Comparison of ENCODE assay signal across 8 mouse cellular contexts in genomic region chr15:84891658-84892057, GRCm38 (mm10). TPM values are rescaled to one million over a fixed set of nuclear protein-coding genes. Genes with fewer than 3 reads are reported as not detected.
DNase-seq lines count a peak whose midpoint lies in the region; ATAC-seq lines count a peak whose summit lies in the region.

No protein-coding gene starts in this region.

- WGBS in embryonic facial prominence, embryonic 10.5 days: 7% methylated on average over 3 of the region's 3 CpGs
- 3% methylated on average over 3 of the region's 3 CpGs for WGBS in midbrain, embryonic 11.5 days

- ATAC-seq in hematopoietic stem cell, adult 5-6 weeks (replicated peaks in 1 of 2; ENCODE audit: insufficient read depth in 1 of 2, low FRiP score in 2 of 2, low TSS enrichment in 1 of 2, low read depth in 1 of 2, poor library complexity in 2 of 2, severe bottlenecking in 2 of 2): peak; percentile 67 to 69; a peak in 3 of 4 replicates
- peak; percentile 64; the same call in 1 of the 2 replicates for ATAC-seq in midbrain, embryonic 11.5 days (ENCODE audit: low FRiP score)

- 0 out of 2 replicates have a peak, but pooled peaks cover 6% of the 10 kb centered on the region for H3K9me3 ChIP-seq in embryonic facial prominence, embryonic 10.5 days
- no peaks in the 10 kb centered on the region for H3K9me3 ChIP-seq in midbrain, embryonic 11.5 days (ENCODE audit: control insufficient read depth, low read length)

- H3K36me3 ChIP-seq in embryonic facial prominence, embryonic 10.5 days (replicated peaks): no peaks in the 10 kb centered on the region
- no peaks in the 10 kb centered on the region for H3K36me3 ChIP-seq in midbrain, embryonic 11.5 days (ENCODE audit: control insufficient read depth, insufficient read depth, low read length)

- no peak overlapping the region for H3K4me3 ChIP-seq in embryonic facial prominence, embryonic 10.5 days
- no peak overlapping the region for H3K4me3 ChIP-seq in midbrain, embryonic 11.5 days (ENCODE audit: low read depth, low read length)

- H3K9ac ChIP-seq in midbrain, embryonic 11.5 days (ENCODE audit: low read length): no peak overlapping the region

- peaks cover 11% of the 10 kb centered on the region for H3K4me1 ChIP-seq in embryonic facial prominence, embryonic 10.5 days
- peaks cover 2% of the 10 kb centered on the region for H3K4me1 ChIP-seq in midbrain, embryonic 11.5 days (ENCODE audit: control insufficient read depth, insufficient read depth, low read length)

- no peaks in the 10 kb centered on the region for H3K27me3 ChIP-seq in embryonic facial prominence, embryonic 10.5 days (replicated peaks; ENCODE audit: low read depth, poor library complexity, severe bottlenecking)
- no peaks in the 10 kb centered on the region for H3K27me3 ChIP-seq in midbrain, embryonic 11.5 days (ENCODE audit: control insufficient read depth, insufficient read depth, low read length)

- no peak overlapping the region for H3K27ac ChIP-seq in embryonic facial prominence, embryonic 10.5 days (replicated peaks)
- no peak overlapping the region for H3K27ac ChIP-seq in midbrain, embryonic 11.5 days (ENCODE audit: low read depth, low read length)

- no peak overlapping the region for H3K4me2 ChIP-seq in midbrain, embryonic 11.5 days

- peak; percentile 64 for DNase-seq in gastrocnemius, adult 18-20 months (ENCODE audit: low spot score)
- no peak for DNase-seq in gastrocnemius, postnatal 25 days
- peak; percentile 54 for DNase-seq in adrenal gland, postnatal 25 days
- peak; percentile 73 for DNase-seq in embryonic facial prominence, embryonic 10.5 days (ENCODE audit: low spot score)
- DNase-seq in left cerebral cortex, adult 11 months (ENCODE audit: low spot score): peak; percentile 44
- DNase-seq in midbrain, embryonic 11.5 days (ENCODE audit: low spot score, missing footprints): peak; percentile 99
- peak; percentile 26 for DNase-seq in skeletal muscle tissue, adult 2 months (ENCODE audit: low read depth, low spot score)

RNA-seq across cellular contexts. Expression of gene Gm29666, which starts 28.2 kb away (rescaled TPM):
- total RNA-seq in gastrocnemius, adult 18-20 months (2021): under 1 TPM; 0.09 to 0.14 TPM
- total RNA-seq in gastrocnemius, postnatal 25 days (2021): under 1 TPM; 0.08 to 0.20 TPM
- 0.24 and 0.39 TPM in 2 replicates for total RNA-seq in adrenal gland, postnatal 25 days (2021)
- 1.1 TPM in 2 replicates for polyA plus RNA-seq in embryonic facial prominence, embryonic 10.5 days (2016; fragmentation: Nextera tagmentation; extraction: Ambion mirVana)
- 0.44 and 0.79 TPM in 2 replicates for total RNA-seq in hematopoietic stem cell, adult 5-6 weeks (2017)
- 0.61 and 0.66 TPM in 2 replicates for polyA plus RNA-seq in midbrain, embryonic 11.5 days (2014; fragmentation: Nextera tagmentation; extraction: Ambion mirVana)

RNA-seq across cellular contexts. Expression of gene Nup50, which starts 31.6 kb away (rescaled TPM):
- total RNA-seq in gastrocnemius, adult 18-20 months (2021): 10 to 100 TPM; 12.8 to 15.6 TPM
- 10 to 100 TPM; 13.3 TPM for total RNA-seq in gastrocnemius, postnatal 25 days (2021)
- total RNA-seq in adrenal gland, postnatal 25 days (2021): 40.0 and 40.8 TPM in 2 replicates
- 70.9 and 71.8 TPM in 2 replicates for polyA plus RNA-seq in embryonic facial prominence, embryonic 10.5 days (2016; fragmentation: Nextera tagmentation; extraction: Ambion mirVana)
- 60.3 and 81.3 TPM in 2 replicates for total RNA-seq in hematopoietic stem cell, adult 5-6 weeks (2017)
- polyA plus RNA-seq in midbrain, embryonic 11.5 days (2014; fragmentation: Nextera tagmentation; extraction: Ambion mirVana): 66.8 and 71.7 TPM in 2 replicates

RNA-seq across cellular contexts. Expression of gene Phf21b, which starts 35.8 kb away (rescaled TPM):
- under 1 TPM; 0.23 to 0.57 TPM for total RNA-seq in gastrocnemius, adult 18-20 months (2021)
- under 1 TPM; 0.38 to 0.82 TPM for total RNA-seq in gastrocnemius, postnatal 25 days (2021)
- 3.2 and 3.6 TPM in 2 replicates for total RNA-seq in adrenal gland, postnatal 25 days (2021)
- polyA plus RNA-seq in embryonic facial prominence, embryonic 10.5 days (2016; fragmentation: Nextera tagmentation; extraction: Ambion mirVana): 2.2 and 4.9 TPM in 2 replicates
- total RNA-seq in hematopoietic stem cell, adult 5-6 weeks (2017): 0.63 and 2.3 TPM in 2 replicates
- polyA plus RNA-seq in midbrain, embryonic 11.5 days (2014; fragmentation: Nextera tagmentation; extraction: Ambion mirVana): 26.4 and 26.8 TPM in 2 replicates
